Mouse (Mus musculus) hindbrain, embryonic 14.5 days (tissue): Measurements from ENCODE around the gene Ybx3. TPM values are rescaled to one million over a fixed set of nuclear protein-coding genes. Genes with fewer than 3 reads are reported as not detected.

Source experiments
- ATAC-seq: fragments of 200-750 bp; cut with Nextera tagmentation; 2 replicates; pipeline ENCODE4 v1.8.0; 2017; ENCODE audit warnings: moderate number of reproducible peaks, mild to moderate bottlenecking, moderate TSS enrichment, moderate library complexity; ENCODE audit not compliant: low FRiP score
- DNase-seq: peaks from one replicate; pipeline ENCODE4 v3.0.0-alpha.2; 2015; ENCODE audit warnings: low spot score
- H3K27ac ChIP-seq: fragments of 300-500 bp; sonication (generic); 2 replicates; pipeline ENCODE4 v1.5.1; 2014; ENCODE audit warnings: mild to moderate bottlenecking, moderate library complexity
- H3K27me3 ChIP-seq: fragments of 300-500 bp; sonication (generic); 2 replicates; pipeline ENCODE4 v1.6.1; 2014; ENCODE audit warnings: mild to moderate bottlenecking, low read length, mixed read lengths; ENCODE audit not compliant: control insufficient read depth, insufficient read depth
- H3K36me3 ChIP-seq: fragments of 300-500 bp; sonication (generic); replicated peaks from 2 replicates; pipeline ENCODE4 v1.6.1; 2014; ENCODE audit not compliant: control insufficient read depth, insufficient read depth
- H3K4me1 ChIP-seq: fragments of 300-500 bp; sonication (generic); replicated peaks from 2 replicates; pipeline ENCODE4 v1.6.1; 2014; ENCODE audit warnings: antibody characterized with exemption, low read length, mixed read lengths; ENCODE audit not compliant: control insufficient read depth, insufficient read depth
- H3K4me2 ChIP-seq: fragments of 300-500 bp; sonication (generic); replicated peaks from 2 replicates; pipeline ENCODE4 v1.6.1; 2014; ENCODE audit warnings: mild to moderate bottlenecking, moderate library complexity
- H3K4me3 ChIP-seq: fragments of 300-500 bp; sonication (generic); replicated peaks from 2 replicates; pipeline ENCODE4 v1.5.1; 2014; ENCODE audit warnings: mild to moderate bottlenecking, low read length
- H3K9ac ChIP-seq: fragments of 300-500 bp; sonication (generic); 2 replicates; pipeline ENCODE4 v1.6.1; 2014
- H3K9me3 ChIP-seq: fragments of 300-500 bp; sonication (generic); 2 replicates; pipeline ENCODE4 v1.6.1; 2016; ENCODE audit warnings: low read length; ENCODE audit not compliant: control insufficient read depth
- WGBS: fragments of 180-500 bp; shearing (Covaris S2); extraction: QIAGEN DNeasy Blood & Tissue Kit; methylation state at CpG from one replicate; pipeline ENCODE4 v1.1.7; 2014; 5-methylcytosine and 5-hydroxymethylcytosine counted together
- polyA plus RNA-seq: library from polyadenylated mRNA; unstranded; fragments of >200 nt; fragmentation: Nextera tagmentation; extraction: Ambion mirVana; gene quantifications from 2 replicates; pipeline ENCODE4 v1.2.1, GENCODE M21; 2014

Ybx3 gene
- polyA plus RNA-seq, 1 experiment from 2014 or later = 33.4 TPM

GRCm38 (mm10) chr6:131354913-131355312 is 33.4 kb downstream of the Ybx3 start:
- Histone ChIP-seq H3K27me3 (no peaks in the 10 kb centered on the region), H3K4me1 (0 out of 2 replicates have a peak, but pooled peaks cover 5% of the 10 kb centered on the region), H3K36me3 (no peaks in the 10 kb centered on the region), H3K9me3 (no peaks in the 10 kb centered on the region), H3K4me3 (no peak overlapping the region), H3K27ac (no peak overlapping the region), H3K9ac (no peak overlapping the region), H3K4me2 (no peak overlapping the region)
- ATAC-seq (no peak), DNase-seq (no peak)
- WGBS = 68% methylated on average over 4 of the region's 4 CpGs

- H3K9ac ChIP-seq = peak within 1 kb of the TSS; percentile 37
- WGBS = 1% methylated on average over 16 of the region's 16 CpGs
These were observed 34.8 kb downstream of the Ybx3 start, which contains the start of gene Styk1 for GRCm38 (mm10) chr6:131353352-131353919. Gene Styk1 (minus strand): TSS chr6:131353597.

GRCm38 (mm10) chr6:131347026-131347425 is 41.2 kb downstream of the Ybx3 start:
- WGBS = 90% methylated on average over 2 of the region's 2 CpGs
- no peak overlapping the region for H3K4me3 ChIP-seq

More at GRCm38 (mm10) chr6:131353352-131353919, 34.8 kb downstream of the Ybx3 start, which contains the start of gene Styk1:
- DNase-seq (peak; percentile 88), ATAC-seq (peak; percentile 90)
- H3K27me3 ChIP-seq = no peaks in the 10 kb centered on the region
- H3K27ac ChIP-seq = no peak within 1 kb of the TSS
- no peaks in the 10 kb centered on the region for H3K36me3 ChIP-seq
- H3K4me3 ChIP-seq = peak within 1 kb of the TSS; percentile 29
- H3K4me1 ChIP-seq = 0 out of 2 replicates have a peak, but pooled peaks cover 5% of the 10 kb centered on the region
- no peaks in the 10 kb centered on the region for H3K9me3 ChIP-seq
- peak within 1 kb of the TSS; percentile 63 for H3K4me2 ChIP-seq

GRCm38 (mm10) chr6:131344346-131344745 is 43.9 kb downstream of the Ybx3 start:
- no peaks in the 10 kb centered on the region for H3K9me3 ChIP-seq
- 84% methylated on average over 7 of the region's 7 CpGs for WGBS

More at GRCm38 (mm10) chr6:131347026-131347425, 41.2 kb downstream of the Ybx3 start:
- no peaks in the 10 kb centered on the region for H3K36me3 ChIP-seq
- ATAC-seq (no peak), DNase-seq (no peak)
- no peak overlapping the region for H3K9ac ChIP-seq
- no peak overlapping the region for H3K4me2 ChIP-seq
- H3K27ac ChIP-seq = no peak overlapping the region
- no peaks in the 10 kb centered on the region for H3K27me3 ChIP-seq
- H3K9me3 ChIP-seq = no peaks in the 10 kb centered on the region
- no peaks in the 10 kb centered on the region for H3K4me1 ChIP-seq

GRCm38 (mm10) chr6:131340082-131340481 is 48.2 kb downstream of the Ybx3 start:
- 86% methylated on average over 3 of the region's 3 CpGs for WGBS
- Histone ChIP-seq H3K4me2 (no peak overlapping the region), H3K4me3 (no peak overlapping the region), H3K27me3 (no peaks in the 10 kb centered on the region), H3K9ac (no peak overlapping the region), H3K4me1 (no peaks in the 10 kb centered on the region), H3K27ac (no peak overlapping the region), H3K9me3 (no peaks in the 10 kb centered on the region), H3K36me3 (no peaks in the 10 kb centered on the region)
- DNase-seq (no peak), ATAC-seq (no peak)

More at GRCm38 (mm10) chr6:131344346-131344745, 43.9 kb downstream of the Ybx3 start:
- no peak for ATAC-seq
- Histone ChIP-seq H3K4me2 (no peak overlapping the region), H3K9ac (no peak overlapping the region), H3K4me3 (no peak overlapping the region), H3K27me3 (no peaks in the 10 kb centered on the region), H3K36me3 (no peaks in the 10 kb centered on the region), H3K27ac (no peak overlapping the region), H3K4me1 (no peaks in the 10 kb centered on the region)
- no peak for DNase-seq

GRCm38 (mm10) chr6:131339309-131339708 is 49.0 kb downstream of the Ybx3 start:
- WGBS = 88% methylated on average over 3 of the region's 3 CpGs
- ATAC-seq = no peak
- no peak for DNase-seq
- Histone ChIP-seq H3K4me1 (no peaks in the 10 kb centered on the region), H3K9me3 (no peaks in the 10 kb centered on the region), H3K27ac (no peak overlapping the region), H3K4me2 (no peak overlapping the region), H3K9ac (no peak overlapping the region), H3K36me3 (no peaks in the 10 kb centered on the region), H3K27me3 (no peaks in the 10 kb centered on the region), H3K4me3 (no peak overlapping the region)

- H3K27me3 ChIP-seq = no peaks in the 10 kb centered on the region
- H3K9me3 ChIP-seq = no peaks in the 10 kb centered on the region
- H3K4me1 ChIP-seq = no peaks in the 10 kb centered on the region
- H3K36me3 ChIP-seq = no peaks in the 10 kb centered on the region
- H3K4me3 ChIP-seq = no peak overlapping the region
- no peak overlapping the region for H3K9ac ChIP-seq
- no peak overlapping the region for H3K4me2 ChIP-seq
- ATAC-seq = no peak
- no peak overlapping the region for H3K27ac ChIP-seq
- DNase-seq = no peak
- 91% methylated on average over 1 of the region's 1 CpGs for WGBS
These were observed 49.5 kb downstream of the Ybx3 start for GRCm38 (mm10) chr6:131338787-131339186.

- H3K27ac ChIP-seq = no peak overlapping the region
- H3K4me1 ChIP-seq = no peaks in the 10 kb centered on the region
- no peaks in the 10 kb centered on the region for H3K9me3 ChIP-seq
- no peaks in the 10 kb centered on the region for H3K27me3 ChIP-seq
- WGBS = 89% methylated on average over 2 of the region's 2 CpGs
- no peak overlapping the region for H3K4me2 ChIP-seq
- ATAC-seq (no peak), DNase-seq (no peak)
- no peak overlapping the region for H3K9ac ChIP-seq
- no peak overlapping the region for H3K4me3 ChIP-seq
- no peaks in the 10 kb centered on the region for H3K36me3 ChIP-seq
These were observed 61.2 kb downstream of the Ybx3 start for GRCm38 (mm10) chr6:131327076-131327475.

GRCm38 (mm10) chr6:131321854-131322639 is 66.2 kb downstream of the Ybx3 start:
- Histone ChIP-seq H3K4me1 (no peaks in the 10 kb centered on the region), H3K36me3 (no peaks in the 10 kb centered on the region), H3K4me3 (no peak overlapping the region), H3K27me3 (no peaks in the 10 kb centered on the region), H3K9ac (no peak overlapping the region), H3K27ac (no peak overlapping the region), H3K4me2 (no peak overlapping the region), H3K9me3 (no peaks in the 10 kb centered on the region)
- 80% methylated on average over 3 of the region's 3 CpGs for WGBS
- DNase-seq = no peak
- no peak for ATAC-seq
